29 mouse cellular contexts compared by ENCODE assay signal in the genomic region with DNA sequence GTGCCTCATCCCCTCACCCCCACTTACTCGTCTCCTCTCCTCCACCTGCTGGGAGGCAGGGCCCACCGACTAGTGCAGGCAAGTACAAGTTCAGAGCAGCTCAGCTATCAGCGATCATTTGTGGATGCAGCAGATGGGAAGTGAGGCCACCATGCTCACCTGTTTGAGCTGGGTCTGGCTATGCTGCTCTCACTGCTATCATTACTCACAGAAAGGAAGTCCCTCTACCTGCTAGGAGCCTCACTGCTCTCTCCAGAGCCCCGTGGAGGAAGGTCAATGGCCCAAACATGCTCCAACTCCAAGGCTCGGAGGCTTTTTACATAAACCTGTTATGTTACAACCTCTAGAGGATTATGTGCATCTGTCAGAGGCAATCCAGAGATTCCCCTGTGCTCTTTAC. TPM values are rescaled to one million over a fixed set of nuclear protein-coding genes. Genes with fewer than 3 reads are reported as not detected.
A peak's percentile ranks its signal among the peaks of the same experiment; 100 is the strongest.
DNase-seq lines count a peak whose midpoint lies in the region; ATAC-seq lines count a peak whose summit lies in the region.
"Had no signal": no experiment of that assay in that cellular context is flagged by ENCODE, and none has a peak within 500 bp of the region (broad histone marks: within the 10 kb centered on the region; RNA-seq: fewer than 3 reads in every experiment).

No protein-coding gene starts in this region.

- H3K9ac ChIP-seq in forebrain, embryonic 11.5 days (ENCODE audit: low read length), result no peak overlapping the region
- no peak overlapping the region for H3K9ac ChIP-seq in forebrain, embryonic 12.5 days
- H3K9ac ChIP-seq in midbrain, embryonic 12.5 days (replicated peaks), result no peak overlapping the region
- H3K9ac ChIP-seq in midbrain, embryonic 13.5 days (replicated peaks), result no peak overlapping the region
- H3K9ac ChIP-seq: embryonic facial prominence, embryonic 12.5 days; forebrain, embryonic 15.5 days; heart, embryonic 15.5 days; hindbrain, embryonic 14.5 days had no signal

- no peak overlapping the region for H3K4me2 ChIP-seq in forebrain, embryonic 11.5 days (ENCODE audit: low read depth, low read length, severe bottlenecking)
- no peak overlapping the region for H3K4me2 ChIP-seq in forebrain, embryonic 12.5 days
- H3K4me2 ChIP-seq in midbrain, embryonic 12.5 days (replicated peaks), result no peak overlapping the region
- H3K4me2 ChIP-seq in midbrain, embryonic 13.5 days (replicated peaks), result no peak overlapping the region
- H3K4me2 ChIP-seq: embryonic facial prominence, embryonic 12.5 days; forebrain, embryonic 15.5 days; heart, embryonic 11.5 days; heart, embryonic 15.5 days; hindbrain, embryonic 14.5 days had no signal

- 83% methylated on average over 5 of the region's 5 CpGs for WGBS in forebrain, embryonic 11.5 days
- WGBS in forebrain, embryonic 12.5 days, result 84% methylated on average over 5 of the region's 5 CpGs
- 79% methylated on average over 5 of the region's 5 CpGs for WGBS in heart, embryonic 10.5 days
- WGBS in midbrain, embryonic 12.5 days, result 77% methylated on average over 5 of the region's 5 CpGs
- WGBS in midbrain, embryonic 13.5 days, result 68% methylated on average over 5 of the region's 5 CpGs

- no peak overlapping the region for H3K4me3 ChIP-seq in forebrain, embryonic 11.5 days (ENCODE audit: low read depth, low read length)
- no peak overlapping the region for H3K4me3 ChIP-seq in forebrain, embryonic 12.5 days (replicated peaks)
- no peak overlapping the region for H3K4me3 ChIP-seq in heart, embryonic 10.5 days
- no peak overlapping the region for H3K4me3 ChIP-seq in midbrain, embryonic 12.5 days
- no peak overlapping the region for H3K4me3 ChIP-seq in midbrain, embryonic 13.5 days (replicated peaks)
- H3K4me3 ChIP-seq: embryonic facial prominence, embryonic 12.5 days; erythroblast, embryonic 14.5 days; forebrain, embryonic 15.5 days; heart, embryonic 15.5 days had no signal

- DNase-seq in forebrain, embryonic 11.5 days (ENCODE audit: low spot score), result peak; percentile 33
- DNase-seq in heart, embryonic 10.5 days (ENCODE audit: low spot score), result peak; percentile 52
- DNase-seq in heart, postnatal 36 days, result no peak
- DNase-seq: adrenal gland, postnatal 10 days; adrenal gland, postnatal 36 days; B cell, adult 2 months; cerebellum, adult 18-20 months; cerebellum, adult 9-10 months; cerebellum, postnatal 14 days; gastrocnemius, postnatal 10 days; gastrocnemius, postnatal 36 days; heart, postnatal 10 days; heart, postnatal 4 days; kidney, adult 18-20 months had no signal

- peaks cover 5% of the 10 kb centered on the region; the same call in 1 of the 2 replicates for H3K36me3 ChIP-seq in forebrain, embryonic 11.5 days (ENCODE audit: control insufficient read depth, insufficient read depth, low read length)
- H3K36me3 ChIP-seq in forebrain, embryonic 12.5 days (replicated peaks), result peaks cover 47% of the 10 kb centered on the region
- peaks cover 55% of the 10 kb centered on the region for H3K36me3 ChIP-seq in heart, embryonic 10.5 days
- peaks cover 56% of the 10 kb centered on the region for H3K36me3 ChIP-seq in midbrain, embryonic 12.5 days
- peaks cover 56% of the 10 kb centered on the region for H3K36me3 ChIP-seq in midbrain, embryonic 13.5 days

- H3K27me3 ChIP-seq in forebrain, embryonic 11.5 days (ENCODE audit: control insufficient read depth, insufficient read depth, low read length), result no peaks in the 10 kb centered on the region
- H3K27me3 ChIP-seq in forebrain, embryonic 12.5 days, result no peaks in the 10 kb centered on the region
- no peaks in the 10 kb centered on the region for H3K27me3 ChIP-seq in heart, embryonic 10.5 days (ENCODE audit: insufficient read depth, poor library complexity, severe bottlenecking)
- no peaks in the 10 kb centered on the region for H3K27me3 ChIP-seq in midbrain, embryonic 12.5 days
- H3K27me3 ChIP-seq in midbrain, embryonic 13.5 days, result no peaks in the 10 kb centered on the region
- H3K27me3 ChIP-seq: CH12.LX; embryonic facial prominence, embryonic 12.5 days; forebrain, embryonic 15.5 days; heart, embryonic 15.5 days; Patski had no signal

- H3K27ac ChIP-seq in forebrain, embryonic 11.5 days (ENCODE audit: low read depth, low read length), result no peak overlapping the region
- no peak overlapping the region for H3K27ac ChIP-seq in forebrain, embryonic 12.5 days
- no peak overlapping the region for H3K27ac ChIP-seq in heart, embryonic 10.5 days
- H3K27ac ChIP-seq in midbrain, embryonic 12.5 days (replicated peaks), result 0 out of 2 replicates have a peak overlapping the region, but pooled peaks have one; percentile 7
- H3K27ac ChIP-seq in midbrain, embryonic 13.5 days, result no peak overlapping the region
- H3K27ac ChIP-seq: embryonic facial prominence, embryonic 12.5 days; forebrain, embryonic 15.5 days; heart, embryonic 15.5 days; hindbrain, embryonic 14.5 days; hindbrain, postnatal 0 days had no signal

- H3K4me1 ChIP-seq in forebrain, embryonic 11.5 days (replicated peaks; ENCODE audit: control insufficient read depth, insufficient read depth, low read length), result peaks cover 5% of the 10 kb centered on the region
- peaks cover 23% of the 10 kb centered on the region for H3K4me1 ChIP-seq in forebrain, embryonic 12.5 days
- peaks cover 8% of the 10 kb centered on the region for H3K4me1 ChIP-seq in heart, embryonic 10.5 days
- H3K4me1 ChIP-seq in midbrain, embryonic 12.5 days, result peaks cover 21% of the 10 kb centered on the region
- H3K4me1 ChIP-seq in midbrain, embryonic 13.5 days (replicated peaks), result peaks cover 31% of the 10 kb centered on the region

- no peak for ATAC-seq in forebrain, embryonic 11.5 days (replicated peaks; ENCODE audit: low FRiP score)
- ATAC-seq in forebrain, embryonic 12.5 days (ENCODE audit: low FRiP score), result no peak
- no peak for ATAC-seq in midbrain, embryonic 12.5 days (ENCODE audit: low FRiP score, low read depth)
- ATAC-seq in midbrain, embryonic 13.5 days, result no peak
- ATAC-seq: forebrain, embryonic 15.5 days; hindbrain, postnatal 0 days; inflammation-experienced regulatory T-cells, adult 6 months; intestine, embryonic 16.5 days; Patski had no signal

- intact Hi-C loops in heart, postnatal 36 days (cut with DNase I), result no loop called here

- H3K9me3 ChIP-seq in forebrain, embryonic 11.5 days (ENCODE audit: control insufficient read depth, low read length), result no peaks in the 10 kb centered on the region
- H3K9me3 ChIP-seq in forebrain, embryonic 12.5 days, result no peaks in the 10 kb centered on the region
- H3K9me3 ChIP-seq in heart, embryonic 10.5 days, result no peaks in the 10 kb centered on the region
- H3K9me3 ChIP-seq in midbrain, embryonic 12.5 days, result no peaks in the 10 kb centered on the region
- no peaks in the 10 kb centered on the region for H3K9me3 ChIP-seq in midbrain, embryonic 13.5 days
- H3K9me3 ChIP-seq: embryonic facial prominence, embryonic 12.5 days; forebrain, embryonic 15.5 days; G1E; heart, embryonic 15.5 days had no signal

RNA-seq across cellular contexts. Expression of a gene that starts 2.7 kb away (rescaled TPM):
- 11.5 and 11.6 TPM in 2 replicates for polyA plus RNA-seq in forebrain, embryonic 11.5 days (2014; fragmentation: Nextera tagmentation; extraction: Ambion mirVana)
- 9.5 and 9.6 TPM in 2 replicates for polyA plus RNA-seq in forebrain, embryonic 12.5 days (2016; fragmentation: Nextera tagmentation; extraction: Ambion mirVana)
- polyA plus RNA-seq in heart, embryonic 10.5 days (2016; fragmentation: Nextera tagmentation; extraction: Ambion mirVana), result 15.1 and 16.3 TPM in 2 replicates
- 10 to 100 TPM; 21.6 to 21.8 TPM for total RNA-seq in heart, postnatal 36 days (2021)
- 12.3 and 12.8 TPM in 2 replicates for polyA plus RNA-seq in midbrain, embryonic 12.5 days (2016; fragmentation: Nextera tagmentation; extraction: Ambion mirVana)
- polyA plus RNA-seq in midbrain, embryonic 13.5 days (2015; fragmentation: Nextera tagmentation; extraction: Ambion mirVana), result 10.6 and 10.7 TPM in 2 replicates

RNA-seq across cellular contexts. Expression of a gene that starts 12.1 kb away (rescaled TPM):
- 13.6 and 13.9 TPM in 2 replicates for polyA plus RNA-seq in forebrain, embryonic 11.5 days (2014; fragmentation: Nextera tagmentation; extraction: Ambion mirVana)
- 19.7 and 20.7 TPM in 2 replicates for polyA plus RNA-seq in forebrain, embryonic 12.5 days (2016; fragmentation: Nextera tagmentation; extraction: Ambion mirVana)
- polyA plus RNA-seq in heart, embryonic 10.5 days (2016; fragmentation: Nextera tagmentation; extraction: Ambion mirVana), result 7.9 and 8.5 TPM in 2 replicates
- total RNA-seq in heart, postnatal 36 days (2021), result 1 to 10 TPM; 8.9 TPM
- 21.2 and 21.7 TPM in 2 replicates for polyA plus RNA-seq in midbrain, embryonic 12.5 days (2016; fragmentation: Nextera tagmentation; extraction: Ambion mirVana)
- polyA plus RNA-seq in midbrain, embryonic 13.5 days (2015; fragmentation: Nextera tagmentation; extraction: Ambion mirVana), result 23.7 and 26.6 TPM in 2 replicates

RNA-seq across cellular contexts. Expression of a gene that starts 18.0 kb away (rescaled TPM):
- polyA plus RNA-seq in forebrain, embryonic 11.5 days (2014; fragmentation: Nextera tagmentation; extraction: Ambion mirVana), result 1.1 and 1.5 TPM in 2 replicates
- 1.2 TPM in 2 replicates for polyA plus RNA-seq in forebrain, embryonic 12.5 days (2016; fragmentation: Nextera tagmentation; extraction: Ambion mirVana)
- polyA plus RNA-seq in heart, embryonic 10.5 days (2016; fragmentation: Nextera tagmentation; extraction: Ambion mirVana), result 0.58 and 0.85 TPM in 2 replicates
- total RNA-seq in heart, postnatal 36 days (2021), result not detected
- 1.7 and 1.9 TPM in 2 replicates for polyA plus RNA-seq in midbrain, embryonic 12.5 days (2016; fragmentation: Nextera tagmentation; extraction: Ambion mirVana)
- polyA plus RNA-seq in midbrain, embryonic 13.5 days (2015; fragmentation: Nextera tagmentation; extraction: Ambion mirVana), result 1.7 and 2.6 TPM in 2 replicates
- total RNA-seq: gastrocnemius, postnatal 36 days had no signal

RNA-seq across cellular contexts. Expression of a gene that starts 27.8 kb away (rescaled TPM):
- polyA plus RNA-seq in forebrain, embryonic 11.5 days (2014; fragmentation: Nextera tagmentation; extraction: Ambion mirVana), result 19.4 and 22.2 TPM in 2 replicates
- 19.6 and 20.0 TPM in 2 replicates for polyA plus RNA-seq in forebrain, embryonic 12.5 days (2016; fragmentation: Nextera tagmentation; extraction: Ambion mirVana)
- polyA plus RNA-seq in heart, embryonic 10.5 days (2016; fragmentation: Nextera tagmentation; extraction: Ambion mirVana), result 20.3 and 23.2 TPM in 2 replicates
- 10 to 100 TPM in 1 of 2 experiments, 1 to 10 TPM in 1; 9.8 to 11.8 TPM for total RNA-seq in heart, postnatal 36 days (2021)
- 18.7 and 21.5 TPM in 2 replicates for polyA plus RNA-seq in midbrain, embryonic 12.5 days (2016; fragmentation: Nextera tagmentation; extraction: Ambion mirVana)
- 23.7 and 23.8 TPM in 2 replicates for polyA plus RNA-seq in midbrain, embryonic 13.5 days (2015; fragmentation: Nextera tagmentation; extraction: Ambion mirVana)

RNA-seq across cellular contexts. Expression of a gene that starts 27.9 kb away (rescaled TPM):
- 51.2 and 57.1 TPM in 2 replicates for polyA plus RNA-seq in forebrain, embryonic 11.5 days (2014; fragmentation: Nextera tagmentation; extraction: Ambion mirVana)
- polyA plus RNA-seq in forebrain, embryonic 12.5 days (2016; fragmentation: Nextera tagmentation; extraction: Ambion mirVana), result 57.7 and 61.0 TPM in 2 replicates
- polyA plus RNA-seq in heart, embryonic 10.5 days (2016; fragmentation: Nextera tagmentation; extraction: Ambion mirVana), result 47.0 and 49.4 TPM in 2 replicates
- total RNA-seq in heart, postnatal 36 days (2021), result 10 to 100 TPM; 22.2 to 22.5 TPM
- polyA plus RNA-seq in midbrain, embryonic 12.5 days (2016; fragmentation: Nextera tagmentation; extraction: Ambion mirVana), result 60.5 and 61.5 TPM in 2 replicates
- polyA plus RNA-seq in midbrain, embryonic 13.5 days (2015; fragmentation: Nextera tagmentation; extraction: Ambion mirVana), result 50.3 and 51.7 TPM in 2 replicates

Comparison
In these comparisons a context has a peak if more than half of its experiments do, and no peak if none do; other contexts are left out.
1. DNase-seq: peak in forebrain, embryonic 11.5 days (single experiment) and heart, embryonic 10.5 days (single experiment); none in heart, postnatal 36 days (0 of 2).